Mouse (Mus musculus): ENCODE data around the gene Fkbp6.

DNA sequence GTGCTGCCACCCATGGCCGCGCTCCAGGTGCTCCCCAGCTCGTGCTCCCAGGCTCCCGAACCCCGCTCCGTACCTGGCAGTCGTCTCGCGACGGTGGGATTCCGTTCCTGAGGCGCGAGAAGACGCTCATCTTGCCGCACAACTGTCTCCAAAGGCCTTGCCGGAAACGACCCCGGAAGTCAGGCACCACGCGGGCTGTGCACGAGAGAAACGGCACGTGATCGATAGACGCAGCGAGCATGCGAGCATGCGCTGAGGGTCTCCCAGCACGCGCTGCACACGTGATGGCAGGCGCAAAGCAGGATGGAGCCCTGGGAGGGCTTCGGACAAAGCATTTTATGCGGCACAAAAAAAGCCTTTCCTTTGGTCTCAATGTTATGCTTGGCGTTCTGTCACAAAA lies at the start of gene Fkbp6:
- TF ChIP-seq CTCF (IDR thresholded peaks at IDR 0.05; ENCODE audit: low read depth): no peak
- no peak for TF ChIP-seq EP300 (IDR thresholded peaks at IDR 0.05; ENCODE audit: low read depth)
